Mouse (Mus musculus): ENCODE data around the gene Tmem100. TPM values are rescaled to one million over a fixed set of nuclear protein-coding genes. Genes with fewer than 3 reads are reported as not detected.
A peak's percentile ranks its signal among the peaks of the same experiment; 100 is the strongest.

The Tmem100 gene
- polyA plus RNA-seq, 1 experiment from 2014 or later: 11.4 TPM

DNA sequence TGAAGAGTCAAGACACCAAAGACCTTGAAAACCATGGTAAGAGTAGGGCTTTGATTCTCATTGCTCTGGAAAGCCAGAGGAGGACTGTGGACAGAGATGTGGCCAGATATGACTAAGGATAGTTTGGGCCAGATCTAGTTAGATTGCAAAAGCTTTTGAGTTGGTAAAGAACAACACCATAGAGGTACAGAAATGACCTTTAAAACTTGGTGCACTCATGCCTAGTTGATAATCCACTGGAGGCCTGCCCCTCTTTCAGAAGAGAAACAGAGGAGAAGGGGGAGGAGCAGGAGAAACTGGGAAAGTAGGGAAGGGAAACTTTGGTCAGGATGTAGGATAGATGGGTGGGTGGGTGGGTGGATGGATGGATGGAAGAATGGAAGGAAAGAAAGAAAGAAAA, 38.5 kb upstream of the Tmem100 start:
- Histone ChIP-seq H3K36me3 (ENCODE audit: control insufficient read depth, insufficient read depth) (no peaks in the 10 kb centered on the region), H3K4me1 (replicated peaks; ENCODE audit: control insufficient read depth, insufficient read depth, low read length) (no peaks in the 10 kb centered on the region), H3K4me3 (ENCODE audit: low read depth, low read length) (no peak overlapping the region), H3K27me3 (replicated peaks; ENCODE audit: control insufficient read depth, insufficient read depth, low read length) (no peaks in the 10 kb centered on the region), H3K27ac (ENCODE audit: low read depth, low read length) (no peak overlapping the region), H3K9ac (ENCODE audit: low read depth, low read length) (no peak overlapping the region), H3K9me3 (ENCODE audit: control insufficient read depth) (no peaks in the 10 kb centered on the region), H3K4me2 (replicated peaks; ENCODE audit: low read depth) (no peak overlapping the region)
- no peak for ATAC-seq
- no peak for TF ChIP-seq CTCF (IDR thresholded peaks at IDR 0.05; ENCODE audit: low read depth)

DNA sequence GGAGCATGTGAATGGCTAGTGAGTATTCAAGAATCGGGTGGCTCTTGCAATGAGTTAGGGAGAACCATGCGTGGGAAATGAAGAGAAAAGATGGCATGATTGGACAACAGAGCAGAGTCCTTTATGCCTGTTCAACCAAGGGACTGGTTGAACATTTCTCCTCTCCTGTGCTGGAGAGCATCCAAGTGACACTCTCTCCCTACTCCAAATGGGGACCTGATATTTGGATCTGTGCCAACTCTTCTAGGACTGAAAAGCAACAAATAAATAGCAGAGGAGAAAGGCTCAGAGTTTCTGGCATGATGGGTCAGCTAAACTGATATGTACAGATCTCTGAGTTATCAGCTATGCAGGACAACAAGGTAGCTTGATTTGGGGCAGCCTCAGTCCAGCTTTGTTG, 35.4 kb upstream of the Tmem100 start:
- 92% methylated on average over 2 of the region's 2 CpGs for WGBS
- no peak overlapping the region for H3K27ac ChIP-seq (ENCODE audit: low read depth, low read length)

DNA sequence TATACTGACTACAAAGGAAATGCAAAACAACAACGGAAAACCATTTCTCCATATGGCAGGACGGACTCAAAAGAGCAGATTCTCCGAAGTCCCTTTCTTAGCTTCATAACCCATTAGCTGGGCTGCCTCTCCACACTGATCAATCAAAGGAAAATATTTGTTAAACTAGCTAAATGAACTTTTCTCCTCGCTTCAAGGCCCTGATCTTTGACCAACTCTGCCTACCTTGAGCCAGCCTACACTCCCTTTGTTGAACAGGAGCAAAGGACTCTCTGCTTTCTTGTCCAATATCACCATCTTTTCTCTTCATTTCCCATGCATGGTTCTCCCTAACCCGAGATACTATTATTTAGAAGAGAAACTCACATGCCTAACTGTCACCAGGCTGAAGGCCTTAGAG, 34.6 kb upstream of the Tmem100 start:
- no peaks in the 10 kb centered on the region for H3K36me3 ChIP-seq (ENCODE audit: control insufficient read depth, insufficient read depth)
- H3K9ac ChIP-seq (ENCODE audit: low read depth, low read length): no peak overlapping the region
- H3K27ac ChIP-seq (ENCODE audit: low read depth, low read length): no peak overlapping the region
- no peaks in the 10 kb centered on the region for H3K4me1 ChIP-seq (replicated peaks; ENCODE audit: control insufficient read depth, insufficient read depth, low read length)
- H3K4me2 ChIP-seq (replicated peaks; ENCODE audit: low read depth): no peak overlapping the region
- WGBS: 88% methylated on average over 5 of the region's 5 CpGs
- H3K4me3 ChIP-seq (ENCODE audit: low read depth, low read length): no peak overlapping the region
- H3K27me3 ChIP-seq (replicated peaks; ENCODE audit: control insufficient read depth, insufficient read depth, low read length): no peaks in the 10 kb centered on the region
- TF ChIP-seq CTCF (IDR thresholded peaks at IDR 0.05; ENCODE audit: low read depth): no peak
- no peak for ATAC-seq
- H3K9me3 ChIP-seq (ENCODE audit: control insufficient read depth): no peaks in the 10 kb centered on the region

More for the DNA sequence above, 35.4 kb upstream of the Tmem100 start:
- no peak for TF ChIP-seq CTCF (IDR thresholded peaks at IDR 0.05; ENCODE audit: low read depth)
- Histone ChIP-seq H3K27me3 (replicated peaks; ENCODE audit: control insufficient read depth, insufficient read depth, low read length) (no peaks in the 10 kb centered on the region), H3K9me3 (ENCODE audit: control insufficient read depth) (no peaks in the 10 kb centered on the region), H3K4me2 (replicated peaks; ENCODE audit: low read depth) (no peak overlapping the region), H3K9ac (ENCODE audit: low read depth, low read length) (no peak overlapping the region), H3K4me3 (ENCODE audit: low read depth, low read length) (no peak overlapping the region), H3K4me1 (replicated peaks; ENCODE audit: control insufficient read depth, insufficient read depth, low read length) (no peaks in the 10 kb centered on the region), H3K36me3 (ENCODE audit: control insufficient read depth, insufficient read depth) (no peaks in the 10 kb centered on the region)
- ATAC-seq: no peak

DNA sequence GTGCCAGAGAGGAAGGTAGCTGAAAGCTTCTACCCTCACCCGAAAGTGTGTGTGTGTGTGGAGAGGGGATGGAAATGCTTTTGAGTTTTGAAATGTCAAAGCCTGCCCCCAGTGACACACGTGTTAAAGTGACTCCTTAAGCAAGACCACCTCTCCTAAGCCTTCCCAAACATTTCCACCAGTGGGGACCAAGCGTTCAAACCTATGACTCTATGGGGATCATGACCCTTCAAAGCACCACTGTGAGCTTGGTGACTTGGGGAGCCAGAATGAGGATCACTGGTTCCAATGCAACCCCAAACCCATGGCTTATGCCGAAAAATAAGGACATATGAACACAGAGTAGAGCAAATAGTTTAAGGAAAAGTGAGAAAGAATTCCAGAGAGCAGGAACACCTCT, 33.7 kb upstream of the Tmem100 start:
- H3K9me3 ChIP-seq (ENCODE audit: control insufficient read depth): no peaks in the 10 kb centered on the region
- no peaks in the 10 kb centered on the region for H3K36me3 ChIP-seq (ENCODE audit: control insufficient read depth, insufficient read depth)
- H3K27ac ChIP-seq (ENCODE audit: low read depth, low read length): no peak overlapping the region
- no peak overlapping the region for H3K4me2 ChIP-seq (replicated peaks; ENCODE audit: low read depth)
- H3K4me1 ChIP-seq (replicated peaks; ENCODE audit: control insufficient read depth, insufficient read depth, low read length): no peaks in the 10 kb centered on the region
- H3K9ac ChIP-seq (ENCODE audit: low read depth, low read length): no peak overlapping the region
- no peak for TF ChIP-seq CTCF (IDR thresholded peaks at IDR 0.05; ENCODE audit: low read depth)
- no peaks in the 10 kb centered on the region for H3K27me3 ChIP-seq (replicated peaks; ENCODE audit: control insufficient read depth, insufficient read depth, low read length)
- ATAC-seq: no peak
- WGBS: 93% methylated on average over 4 of the region's 4 CpGs
- no peak overlapping the region for H3K4me3 ChIP-seq (ENCODE audit: low read depth, low read length)

DNA sequence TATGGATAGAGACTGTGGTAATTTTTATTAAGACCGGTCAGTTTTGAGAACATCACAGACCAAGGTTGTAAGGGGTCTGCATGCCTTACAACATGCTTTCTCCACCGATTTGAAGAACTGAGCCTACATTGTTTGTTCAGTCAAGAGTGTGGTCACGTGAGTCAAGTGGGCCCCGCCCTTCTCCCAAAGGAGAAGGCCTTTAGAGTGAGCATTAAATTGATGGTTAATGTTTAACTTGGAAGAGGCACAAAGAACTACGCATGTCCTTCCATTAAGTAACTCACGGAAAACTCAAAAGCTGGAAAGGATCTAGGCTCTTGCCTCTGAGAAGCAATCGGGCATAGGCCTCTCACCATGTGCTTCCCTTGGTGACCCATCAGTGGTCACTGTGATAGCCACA, 33.3 kb upstream of the Tmem100 start:
- H3K9me3 ChIP-seq (ENCODE audit: control insufficient read depth): no peaks in the 10 kb centered on the region
- H3K4me1 ChIP-seq (replicated peaks; ENCODE audit: control insufficient read depth, insufficient read depth, low read length): no peaks in the 10 kb centered on the region; the same call in 1 of the 2 replicates
- 48% methylated on average over 7 of the region's 7 CpGs for WGBS
- peak overlapping the region; percentile 47; the same call in 1 of the 2 replicates for H3K4me2 ChIP-seq (replicated peaks; ENCODE audit: low read depth)
- H3K27me3 ChIP-seq (replicated peaks; ENCODE audit: control insufficient read depth, insufficient read depth, low read length): no peaks in the 10 kb centered on the region
- H3K4me3 ChIP-seq (ENCODE audit: low read depth, low read length): no peak overlapping the region
- H3K36me3 ChIP-seq (ENCODE audit: control insufficient read depth, insufficient read depth): no peaks in the 10 kb centered on the region
- no peak for TF ChIP-seq CTCF (IDR thresholded peaks at IDR 0.05; ENCODE audit: low read depth)
- H3K27ac ChIP-seq (ENCODE audit: low read depth, low read length): no peak overlapping the region
- peak; percentile 86 for ATAC-seq
- no peak overlapping the region for H3K9ac ChIP-seq (ENCODE audit: low read depth, low read length)

DNA sequence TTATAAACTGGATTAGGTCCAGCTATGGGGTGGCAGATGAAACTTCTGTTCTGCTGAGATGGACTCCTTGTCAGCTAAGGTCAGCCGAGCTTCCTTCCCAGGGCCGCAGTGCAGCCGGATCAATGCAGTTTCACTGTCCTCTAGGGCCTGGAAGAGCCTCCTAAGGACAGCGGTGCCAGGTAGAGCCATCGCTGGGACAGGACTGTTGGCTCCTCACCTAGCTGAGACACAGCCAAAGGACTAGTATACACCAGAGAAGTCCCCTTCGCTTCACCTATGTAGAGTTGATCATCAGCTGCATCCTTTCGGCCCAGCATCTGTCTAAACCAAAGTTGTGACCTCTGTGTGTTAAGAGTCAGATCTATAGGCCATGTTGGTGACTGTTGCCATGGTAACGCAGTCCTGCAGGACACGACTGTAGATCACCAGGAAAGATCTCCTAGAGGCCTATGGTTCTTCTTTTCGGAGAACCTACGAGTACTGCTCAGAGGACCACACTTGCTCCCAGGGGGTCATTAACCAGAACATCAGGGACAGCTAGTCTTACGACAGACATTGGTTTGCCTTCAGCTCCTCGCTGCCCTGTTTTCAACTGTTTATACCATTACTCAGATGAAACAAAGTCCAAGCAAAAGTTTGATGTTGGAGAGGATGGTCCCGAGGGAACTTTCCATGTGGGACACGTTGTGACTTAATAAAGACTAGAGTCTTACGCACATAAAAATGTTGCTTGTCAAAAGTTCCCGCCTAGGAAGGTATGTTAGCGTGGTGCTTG, 31.0 kb upstream of the Tmem100 start:
- WGBS: 93% methylated on average over 18 of the region's 18 CpGs

More for the DNA sequence above, 31.0 kb upstream of the Tmem100 start:
- Histone ChIP-seq H3K4me1 (replicated peaks; ENCODE audit: control insufficient read depth, insufficient read depth, low read length) (no peaks in the 10 kb centered on the region; the same call in none of the 2 replicates), H3K36me3 (ENCODE audit: control insufficient read depth, insufficient read depth) (no peaks in the 10 kb centered on the region), H3K9ac (ENCODE audit: low read depth, low read length) (no peak overlapping the region), H3K27me3 (replicated peaks; ENCODE audit: control insufficient read depth, insufficient read depth, low read length) (no peaks in the 10 kb centered on the region), H3K4me2 (replicated peaks; ENCODE audit: low read depth) (no peak overlapping the region), H3K9me3 (ENCODE audit: control insufficient read depth) (no peaks in the 10 kb centered on the region), H3K4me3 (ENCODE audit: low read depth, low read length) (no peak overlapping the region), H3K27ac (ENCODE audit: low read depth, low read length) (no peak overlapping the region)
- no peak for ATAC-seq
- TF ChIP-seq CTCF (IDR thresholded peaks at IDR 0.05; ENCODE audit: low read depth): no peak

Data from intestine, postnatal 0 days (tissue).